Mouse (Mus musculus) heart, embryonic 10.5 days (tissue): ENCODE measurements around the gene Tarbp1. TPM values are rescaled to one million over a fixed set of nuclear protein-coding genes. Genes with fewer than 3 reads are reported as not detected.

ENCODE experiments used
- DNase-seq: peaks from one replicate; pipeline ENCODE4 v3.0.0-alpha.2; 2017; ENCODE audit warnings: low spot score
- H3K27ac ChIP-seq: fragments of 300-500 bp; sonication (generic); 2 replicates; pipeline ENCODE4 v1.5.1; 2016; ENCODE audit warnings: mild to moderate bottlenecking
- H3K27me3 ChIP-seq: fragments of 300-500 bp; sonication (generic); 2 replicates; pipeline ENCODE4 v1.6.1; 2016; ENCODE audit warnings: mild to moderate bottlenecking; ENCODE audit not compliant: poor library complexity, insufficient read depth, severe bottlenecking
- H3K36me3 ChIP-seq: fragments of 300-500 bp; sonication (generic); 2 replicates; pipeline ENCODE4 v1.6.1; 2016; ENCODE audit warnings: mild to moderate bottlenecking, moderate library complexity
- H3K4me1 ChIP-seq: fragments of 300-500 bp; sonication (generic); 2 replicates; pipeline ENCODE4 v1.6.1; 2016; ENCODE audit warnings: mild to moderate bottlenecking
- H3K4me3 ChIP-seq: fragments of 300-500 bp; sonication (generic); 2 replicates; pipeline ENCODE4 v1.5.1; 2016; ENCODE audit warnings: mild to moderate bottlenecking, moderate library complexity
- H3K9me3 ChIP-seq: fragments of 300-500 bp; sonication (generic); 2 replicates; pipeline ENCODE4 v1.6.1; 2016; ENCODE audit warnings: mild to moderate bottlenecking, moderate library complexity
- WGBS: fragments of 180-500 bp; shearing (Covaris S2); methylation state at CpG from one replicate; pipeline ENCODE4 v1.1.7; 2016; 5-methylcytosine and 5-hydroxymethylcytosine counted together
- polyA plus RNA-seq: library from polyadenylated mRNA; unstranded; fragments of >200 nt; fragmentation: Nextera tagmentation; extraction: Ambion mirVana; gene quantifications from 2 replicates; pipeline ENCODE4 v1.2.1, GENCODE M21; 2016

Tarbp1 gene
- polyA plus RNA-seq, 1 experiment from 2014 or later = 2.7 TPM

GRCm38 (mm10) chr8:126380141-126380540 lies 94.7 kb downstream of the Tarbp1 start:
- Histone ChIP-seq H3K36me3 (no peaks in the 10 kb centered on the region), H3K27ac (no peak overlapping the region), H3K27me3 (peaks cover 6% of the 10 kb centered on the region; the same call in 1 of the 2 replicates), H3K4me3 (no peak overlapping the region), H3K4me1 (no peaks in the 10 kb centered on the region), H3K9me3 (no peaks in the 10 kb centered on the region)
- no peak for DNase-seq
- 56% methylated on average over 2 of the region's 2 CpGs for WGBS

- WGBS = 79% methylated on average over 6 of the region's 6 CpGs
- Histone ChIP-seq H3K27me3 (peaks cover 6% of the 10 kb centered on the region; the same call in 1 of the 2 replicates), H3K4me1 (no peaks in the 10 kb centered on the region), H3K36me3 (no peaks in the 10 kb centered on the region), H3K27ac (no peak overlapping the region), H3K9me3 (no peaks in the 10 kb centered on the region), H3K4me3 (no peak overlapping the region)
- no peak for DNase-seq
These were observed 95.3 kb downstream of the Tarbp1 start for GRCm38 (mm10) chr8:126379580-126379979.

Other genes starting within 250 kb of the Tarbp1 start
- 0.11 TPM in 1 of 2 replicates, not detected in the other for gene Slc35f3, start 176.5 kb downstream of the Tarbp1 start, polyA plus RNA-seq
- gene Coa6, start 52.5 kb downstream of the Tarbp1 start, polyA plus RNA-seq = 47.0 and 52.5 TPM in 2 replicates
- 4.6 and 6.5 TPM in 2 replicates for gene Irf2bp2, start 118.9 kb upstream of the Tarbp1 start, polyA plus RNA-seq